Mouse (Mus musculus) heart, embryonic 13.5 days (tissue): Measurements from ENCODE around the gene Arl6. TPM values are rescaled to one million over a fixed set of nuclear protein-coding genes. Genes with fewer than 3 reads are reported as not detected.

ENCODE experiments used
- ATAC-seq: fragments of 200-750 bp; cut with Nextera tagmentation; 2 replicates; pipeline ENCODE4 v1.8.0; 2017; ENCODE audit warnings: moderate TSS enrichment; ENCODE audit not compliant: insufficient number of reproducible peaks, low FRiP score, low TSS enrichment; ENCODE audit errors: extremely low read depth
- H3K27ac ChIP-seq: fragments of 300-500 bp; sonication (generic); replicated peaks from 2 replicates; pipeline ENCODE4 v1.5.1; 2015; ENCODE audit warnings: moderate library complexity, mild to moderate bottlenecking, inconsistent platforms
- H3K27me3 ChIP-seq: fragments of 300-500 bp; sonication (generic); replicated peaks from 2 replicates; pipeline ENCODE4 v1.6.1; 2015; ENCODE audit warnings: mild to moderate bottlenecking, inconsistent platforms
- H3K36me3 ChIP-seq: fragments of 300-500 bp; sonication (generic); 2 replicates; pipeline ENCODE4 v1.6.1; 2015; ENCODE audit warnings: mild to moderate bottlenecking, inconsistent platforms
- H3K4me1 ChIP-seq: fragments of 300-500 bp; sonication (generic); 2 replicates; pipeline ENCODE4 v1.6.1; 2015; ENCODE audit warnings: inconsistent platforms
- H3K4me2 ChIP-seq: fragments of 300-500 bp; sonication (generic); 2 replicates; pipeline ENCODE4 v1.6.1; 2015; ENCODE audit warnings: inconsistent platforms, mild to moderate bottlenecking, moderate library complexity
- H3K4me3 ChIP-seq: fragments of 300-500 bp; sonication (generic); 2 replicates; pipeline ENCODE4 v1.5.1; 2015; ENCODE audit warnings: moderate library complexity, mild to moderate bottlenecking, inconsistent platforms
- H3K9ac ChIP-seq: fragments of 300-500 bp; sonication (generic); 2 replicates; pipeline ENCODE4 v1.6.1; 2015; ENCODE audit warnings: inconsistent platforms, mild to moderate bottlenecking, moderate library complexity
- H3K9me3 ChIP-seq: fragments of 300-500 bp; sonication (generic); 2 replicates; pipeline ENCODE4 v1.6.1; 2016; ENCODE audit warnings: inconsistent platforms
- WGBS: fragments of 180-500 bp; shearing (Covaris S2); methylation state at CpG from one replicate; pipeline ENCODE4 v1.1.7; 2015; ENCODE audit warnings: mixed read lengths; 5-methylcytosine and 5-hydroxymethylcytosine counted together
- polyA plus RNA-seq: library from polyadenylated mRNA; unstranded; fragments of >200 nt; fragmentation: Nextera tagmentation; extraction: Ambion mirVana; gene quantifications from 2 replicates; pipeline ENCODE4 v1.2.1, GENCODE M21; 2015

The Arl6 gene
- polyA plus RNA-seq, 1 experiment from 2014 or later, result 18.5 TPM

- H3K9me3 ChIP-seq, result no peaks in the 10 kb centered on the region
- H3K9ac ChIP-seq, result peak overlapping the region; percentile 70
- H3K27me3 ChIP-seq, result no peaks in the 10 kb centered on the region
- WGBS, result 72% methylated on average over 8 of the region's 8 CpGs
- no peak overlapping the region for H3K4me2 ChIP-seq
- peak overlapping the region; percentile 93 for H3K27ac ChIP-seq
- no peak for ATAC-seq
- peaks cover 4% of the 10 kb centered on the region; the same call in 1 of the 2 replicates for H3K36me3 ChIP-seq
- H3K4me3 ChIP-seq, result no peak overlapping the region
- H3K4me1 ChIP-seq, result peaks cover 75% of the 10 kb centered on the region
Measured at GRCm38 (mm10) chr16:59586911-59587310, 52.3 kb downstream of the Arl6 start.

GRCm38 (mm10) chr16:59586276-59586675 lies 52.9 kb downstream of the Arl6 start:
- Histone ChIP-seq H3K4me2 (no peak overlapping the region), H3K9me3 (no peaks in the 10 kb centered on the region), H3K9ac (0 out of 2 replicates have a peak overlapping the region, but pooled peaks have one; percentile 3), H3K36me3 (peaks cover 4% of the 10 kb centered on the region; the same call in 1 of the 2 replicates), H3K4me1 (peaks cover 68% of the 10 kb centered on the region), H3K27me3 (no peaks in the 10 kb centered on the region), H3K4me3 (no peak overlapping the region), H3K27ac (peak overlapping the region; percentile 93)
- no peak for ATAC-seq
- WGBS, result 25% methylated on average over 6 of the region's 6 CpGs

- Histone ChIP-seq H3K9me3 (no peaks in the 10 kb centered on the region), H3K4me1 (peaks cover 63% of the 10 kb centered on the region), H3K4me2 (no peak overlapping the region), H3K36me3 (peaks cover 4% of the 10 kb centered on the region; the same call in 1 of the 2 replicates), H3K4me3 (no peak overlapping the region), H3K27ac (peak overlapping the region; percentile 93), H3K27me3 (no peaks in the 10 kb centered on the region), H3K9ac (0 out of 2 replicates have a peak overlapping the region, but pooled peaks have one; percentile 3)
- WGBS, result 65% methylated on average over 4 of the region's 4 CpGs
- no peak for ATAC-seq
Measured at GRCm38 (mm10) chr16:59585706-59586244, 53.4 kb downstream of the Arl6 start.

- Histone ChIP-seq H3K27ac (0 out of 2 replicates have a peak overlapping the region, but pooled peaks have one; percentile 12), H3K4me3 (no peak overlapping the region), H3K9me3 (no peaks in the 10 kb centered on the region), H3K36me3 (peaks cover 5% of the 10 kb centered on the region), H3K27me3 (no peaks in the 10 kb centered on the region), H3K4me2 (no peak overlapping the region), H3K9ac (no peak overlapping the region), H3K4me1 (peaks cover 53% of the 10 kb centered on the region)
- no peak for ATAC-seq
- WGBS, result 67% methylated on average over 5 of the region's 5 CpGs
Measured at GRCm38 (mm10) chr16:59583515-59583914, 55.7 kb downstream of the Arl6 start.

GRCm38 (mm10) chr16:59579237-59579636 lies 60.0 kb downstream of the Arl6 start:
- Histone ChIP-seq H3K27me3 (no peaks in the 10 kb centered on the region), H3K9ac (no peak overlapping the region), H3K27ac (no peak overlapping the region), H3K4me1 (peaks cover 16% of the 10 kb centered on the region), H3K4me3 (no peak overlapping the region), H3K36me3 (peaks cover 30% of the 10 kb centered on the region), H3K9me3 (no peaks in the 10 kb centered on the region), H3K4me2 (no peak overlapping the region)
- 84% methylated on average over 8 of the region's 8 CpGs for WGBS
- no peak for ATAC-seq

GRCm38 (mm10) chr16:59573961-59574360 lies 65.2 kb downstream of the Arl6 start:
- Histone ChIP-seq H3K27ac (no peak overlapping the region), H3K4me1 (peaks cover 33% of the 10 kb centered on the region), H3K9me3 (no peaks in the 10 kb centered on the region), H3K27me3 (no peaks in the 10 kb centered on the region), H3K9ac (no peak overlapping the region), H3K36me3 (peaks cover 36% of the 10 kb centered on the region), H3K4me2 (no peak overlapping the region), H3K4me3 (no peak overlapping the region)
- WGBS, result 83% methylated on average over 11 of the region's 11 CpGs
- no peak for ATAC-seq

GRCm38 (mm10) chr16:59572685-59573084 lies 66.5 kb downstream of the Arl6 start:
- Histone ChIP-seq H3K27ac (no peak overlapping the region), H3K27me3 (no peaks in the 10 kb centered on the region), H3K9me3 (no peaks in the 10 kb centered on the region), H3K4me2 (no peak overlapping the region), H3K4me1 (peaks cover 45% of the 10 kb centered on the region), H3K9ac (no peak overlapping the region), H3K4me3 (no peak overlapping the region), H3K36me3 (peaks cover 31% of the 10 kb centered on the region)
- no peak for ATAC-seq
- 67% methylated on average over 3 of the region's 3 CpGs for WGBS

GRCm38 (mm10) chr16:59570807-59571206 lies 68.4 kb downstream of the Arl6 start:
- WGBS, result 92% methylated on average over 8 of the region's 8 CpGs
- no peak for ATAC-seq

GRCm38 (mm10) chr16:59569837-59570236 lies 69.4 kb downstream of the Arl6 start:
- Histone ChIP-seq H3K36me3 (peaks cover 19% of the 10 kb centered on the region), H3K27me3 (no peaks in the 10 kb centered on the region), H3K4me1 (peaks cover 67% of the 10 kb centered on the region), H3K4me3 (no peak overlapping the region), H3K4me2 (no peak overlapping the region), H3K27ac (peak overlapping the region; percentile 43; the same call in 1 of the 2 replicates), H3K9ac (no peak overlapping the region), H3K9me3 (no peaks in the 10 kb centered on the region)
- ATAC-seq, result no peak
- WGBS, result 50% methylated on average over 8 of the region's 8 CpGs

More at GRCm38 (mm10) chr16:59570807-59571206, 68.4 kb downstream of the Arl6 start:
- H3K4me3 ChIP-seq, result no peak overlapping the region
- H3K9me3 ChIP-seq, result no peaks in the 10 kb centered on the region
- no peak overlapping the region for H3K9ac ChIP-seq
- H3K27ac ChIP-seq, result no peak overlapping the region
- H3K36me3 ChIP-seq, result peaks cover 18% of the 10 kb centered on the region
- H3K4me2 ChIP-seq, result no peak overlapping the region
- no peaks in the 10 kb centered on the region for H3K27me3 ChIP-seq
- peaks cover 62% of the 10 kb centered on the region for H3K4me1 ChIP-seq

GRCm38 (mm10) chr16:59567721-59568381 lies 71.3 kb downstream of the Arl6 start:
- Histone ChIP-seq H3K4me1 (peaks cover 60% of the 10 kb centered on the region), H3K36me3 (peaks cover 24% of the 10 kb centered on the region), H3K9ac (no peak overlapping the region), H3K9me3 (no peaks in the 10 kb centered on the region), H3K4me2 (no peak overlapping the region), H3K27ac (peak overlapping the region; percentile 76), H3K27me3 (no peaks in the 10 kb centered on the region), H3K4me3 (no peak overlapping the region)
- WGBS, result 57% methylated on average over 10 of the region's 10 CpGs
- ATAC-seq, result no peak

GRCm38 (mm10) chr16:59566437-59566836 lies 72.8 kb downstream of the Arl6 start:
- ATAC-seq, result no peak
- H3K9ac ChIP-seq, result no peak overlapping the region
- H3K36me3 ChIP-seq, result peaks cover 21% of the 10 kb centered on the region
- no peaks in the 10 kb centered on the region for H3K27me3 ChIP-seq
- peak overlapping the region; percentile 68 for H3K27ac ChIP-seq
- peak overlapping the region; percentile 33 for H3K4me2 ChIP-seq
- peaks cover 56% of the 10 kb centered on the region for H3K4me1 ChIP-seq
- H3K4me3 ChIP-seq, result no peak overlapping the region
- H3K9me3 ChIP-seq, result no peaks in the 10 kb centered on the region
- WGBS, result 34% methylated on average over 4 of the region's 4 CpGs

- ATAC-seq, result no peak
- Histone ChIP-seq H3K9ac (no peak overlapping the region), H3K4me2 (no peak overlapping the region), H3K4me1 (peaks cover 52% of the 10 kb centered on the region), H3K9me3 (no peaks in the 10 kb centered on the region), H3K4me3 (no peak overlapping the region), H3K27me3 (no peaks in the 10 kb centered on the region), H3K27ac (no peak overlapping the region), H3K36me3 (peaks cover 21% of the 10 kb centered on the region)
- WGBS, result 72% methylated on average over 2 of the region's 2 CpGs
Measured at GRCm38 (mm10) chr16:59565631-59566030, 73.6 kb downstream of the Arl6 start.
